Mouse (Mus musculus) testis, adult 2 months (tissue): ENCODE measurements around the gene Cox6b1. TPM values are rescaled to one million over a fixed set of nuclear protein-coding genes. Genes with fewer than 3 reads are reported as not detected.
A peak's percentile ranks its signal among the peaks of the same experiment; 100 is the strongest.

ENCODE experiments used
- H3K27ac ChIP-seq: fragments of 200-500 bp; 2 replicates; pipeline ENCODE4 v1.5.1; 2012; ENCODE audit warnings: low read depth, low read length; ENCODE audit not compliant: control insufficient read depth, insufficient read depth
- H3K27me3 ChIP-seq: fragments of 200-500 bp; 2 replicates; pipeline ENCODE4 v1.6.1; 2012; ENCODE audit warnings: mild to moderate bottlenecking, low read length, moderate library complexity; ENCODE audit not compliant: control insufficient read depth, insufficient read depth
- H3K36me3 ChIP-seq: fragments of 200-500 bp; 2 replicates; pipeline ENCODE4 v1.6.1; 2012; ENCODE audit warnings: mild to moderate bottlenecking, low read length; ENCODE audit not compliant: control insufficient read depth, insufficient read depth
- H3K4me1 ChIP-seq: fragments of 200-500 bp; 2 replicates; pipeline ENCODE4 v1.6.1; 2012; ENCODE audit warnings: low read length; ENCODE audit not compliant: control insufficient read depth, insufficient read depth
- H3K4me3 ChIP-seq: fragments of 200-500 bp; 2 replicates; pipeline ENCODE4 v1.5.1; 2012; ENCODE audit warnings: low read depth, mild to moderate bottlenecking, low read length, moderate library complexity, mixed read lengths; ENCODE audit not compliant: control insufficient read depth
- CTCF ChIP-seq: fragments of 200-500 bp; IDR thresholded peaks from 2 replicates; pipeline ENCODE4 v1.5.1; 2012; ENCODE audit warnings: low read depth, mild to moderate bottlenecking, inconsistent platforms, low read length, moderate library complexity; ENCODE audit not compliant: control insufficient read depth, insufficient read depth, insufficient replicate concordance
- POLR2A ChIP-seq: fragments of 200-500 bp; IDR thresholded peaks from 2 replicates; pipeline ENCODE4 v1.6.1; 2012; ENCODE audit warnings: low read depth, mild to moderate bottlenecking, inconsistent platforms, low read length, moderate library complexity; ENCODE audit not compliant: control insufficient read depth
- polyA plus RNA-seq: library from polyadenylated mRNA; depleted of rRNA; stranded (reverse); fragments of >200 nt; gene quantifications from 2 replicates; pipeline ENCODE4 v1.2.3, GENCODE M21; 2012

The Cox6b1 gene
- polyA plus RNA-seq, 1 experiment: 51.8 TPM

DNA sequence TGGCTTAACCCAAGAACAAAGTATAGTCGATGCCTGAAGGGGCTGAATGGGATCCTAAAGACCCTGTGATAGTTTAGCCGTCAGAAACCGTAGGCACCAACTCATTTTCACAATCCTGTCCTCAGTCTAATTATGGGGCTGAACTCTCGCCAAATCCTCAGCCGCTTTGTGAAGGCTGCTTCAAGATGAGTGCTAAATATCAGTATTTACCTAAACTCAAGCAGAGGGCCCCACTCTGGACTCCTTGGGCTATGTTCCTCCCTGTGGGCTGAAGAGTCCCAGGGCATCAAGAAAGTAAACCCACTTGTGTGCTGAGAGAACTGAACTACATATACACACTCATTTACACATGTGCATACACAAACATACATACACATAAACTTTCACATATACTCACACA is 29.1 kb downstream of the Cox6b1 start:
- Histone ChIP-seq H3K4me3 (peak overlapping the region; percentile 97), H3K27ac (no peak overlapping the region), H3K27me3 (no peaks in the 10 kb centered on the region), H3K4me1 (peaks cover 25% of the 10 kb centered on the region), H3K36me3 (peaks cover 2% of the 10 kb centered on the region)
- TF ChIP-seq POLR2A (no peak), CTCF (no peak)

DNA sequence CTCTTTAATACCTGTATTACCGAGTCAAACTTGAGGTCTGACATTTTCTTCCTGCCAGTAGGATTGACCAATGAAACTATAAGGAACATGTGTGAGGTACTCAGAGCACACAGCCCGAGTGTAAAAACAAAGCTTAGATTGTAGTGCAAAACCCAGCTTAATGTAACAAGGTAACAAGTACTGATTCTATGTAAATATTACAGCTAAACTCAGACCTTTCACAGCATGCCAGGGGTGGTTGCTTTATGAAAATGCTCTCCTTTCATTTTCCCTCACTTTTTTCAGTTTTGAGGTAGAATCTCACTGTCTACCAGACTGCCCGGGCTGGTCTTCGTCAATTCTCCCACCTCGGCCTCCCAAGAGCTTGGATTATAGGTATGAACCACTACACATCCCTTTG is 29.9 kb downstream of the Cox6b1 start:
- Histone ChIP-seq H3K4me1 (peaks cover 28% of the 10 kb centered on the region), H3K36me3 (peaks cover 2% of the 10 kb centered on the region), H3K4me3 (peak overlapping the region; percentile 52), H3K27me3 (no peaks in the 10 kb centered on the region), H3K27ac (no peak overlapping the region)
- TF ChIP-seq POLR2A (no peak), CTCF (no peak)

DNA sequence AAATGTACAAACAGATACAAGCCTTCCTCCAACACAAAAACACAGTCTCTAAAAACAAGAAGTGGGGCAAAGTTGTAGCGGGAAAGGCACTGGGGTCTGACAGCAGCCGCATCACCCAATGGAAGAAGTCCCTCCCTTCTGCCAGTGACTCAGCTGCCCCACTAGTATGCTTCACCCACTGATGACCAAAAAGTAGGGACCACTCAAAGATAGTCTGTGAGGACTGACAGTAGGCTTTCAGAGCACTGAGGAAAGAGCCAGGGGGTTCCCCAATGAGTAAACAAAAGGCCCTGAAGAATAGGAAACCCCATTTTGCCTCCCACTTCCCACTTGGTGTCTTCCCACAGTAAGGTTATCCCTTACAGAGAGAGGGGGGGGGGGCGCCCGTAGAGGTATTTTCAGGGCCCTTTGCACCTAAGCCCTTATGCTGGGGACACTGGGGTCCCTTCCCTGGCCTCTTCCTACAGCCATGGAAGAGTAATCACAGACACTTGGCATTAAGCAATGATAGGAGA is 31.4 kb downstream of the Cox6b1 start:
- Histone ChIP-seq H3K4me1 (peaks cover 27% of the 10 kb centered on the region), H3K4me3 (peak overlapping the region; percentile 62), H3K27ac (no peak overlapping the region), H3K27me3 (no peaks in the 10 kb centered on the region), H3K36me3 (peaks cover 2% of the 10 kb centered on the region)
- TF ChIP-seq CTCF (no peak), POLR2A (no peak)

DNA sequence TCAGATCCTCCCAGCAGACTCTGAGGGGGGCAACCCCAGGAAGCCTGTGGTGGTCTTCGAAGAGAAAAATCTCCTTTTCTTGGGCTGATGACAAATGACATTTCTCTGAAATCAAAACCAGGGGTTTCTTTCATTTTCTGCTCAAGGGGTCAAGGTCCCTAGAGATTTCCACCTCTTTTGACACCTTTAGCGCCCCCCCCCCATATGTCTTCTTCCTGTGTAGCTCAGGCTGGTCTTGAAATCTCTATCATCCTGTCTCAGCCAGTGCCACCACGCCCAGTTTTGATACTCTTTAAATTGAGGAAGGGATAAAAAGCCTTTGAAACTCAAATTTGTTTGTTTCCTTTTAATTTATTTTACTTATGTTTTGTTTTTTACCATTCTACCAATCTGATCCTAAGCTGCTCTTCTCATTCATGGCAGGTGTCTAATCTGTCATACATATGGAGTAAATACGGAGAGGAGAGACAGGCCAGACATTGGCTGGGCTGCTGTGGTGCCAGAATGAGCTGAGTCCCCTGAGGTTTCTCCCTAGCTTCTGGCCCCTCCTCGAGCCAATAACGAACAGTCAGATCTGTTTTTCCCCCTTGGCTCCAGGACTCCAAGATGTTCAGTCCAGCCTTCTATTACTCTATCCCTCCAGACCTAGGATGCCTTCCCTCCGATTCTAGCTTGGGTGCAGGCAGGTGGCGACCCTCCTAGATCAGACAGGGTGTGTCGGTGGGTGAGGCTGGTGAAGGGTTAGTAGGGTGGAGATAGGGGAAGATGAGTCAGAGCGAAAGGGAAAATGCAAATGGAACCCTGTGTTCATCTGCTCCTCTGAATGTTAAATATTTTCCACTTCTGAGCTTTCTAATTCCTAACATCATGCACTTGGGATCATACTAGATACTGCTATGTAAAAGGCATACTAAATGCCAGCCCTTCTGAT is 32.1 kb downstream of the Cox6b1 start:
- H3K4me3 ChIP-seq: peak overlapping the region; percentile 77
- H3K27me3 ChIP-seq: no peaks in the 10 kb centered on the region
- H3K27ac ChIP-seq: no peak overlapping the region
- peaks cover 2% of the 10 kb centered on the region for H3K36me3 ChIP-seq
- TF ChIP-seq CTCF (no peak), POLR2A (no peak)
- H3K4me1 ChIP-seq: peaks cover 25% of the 10 kb centered on the region

DNA sequence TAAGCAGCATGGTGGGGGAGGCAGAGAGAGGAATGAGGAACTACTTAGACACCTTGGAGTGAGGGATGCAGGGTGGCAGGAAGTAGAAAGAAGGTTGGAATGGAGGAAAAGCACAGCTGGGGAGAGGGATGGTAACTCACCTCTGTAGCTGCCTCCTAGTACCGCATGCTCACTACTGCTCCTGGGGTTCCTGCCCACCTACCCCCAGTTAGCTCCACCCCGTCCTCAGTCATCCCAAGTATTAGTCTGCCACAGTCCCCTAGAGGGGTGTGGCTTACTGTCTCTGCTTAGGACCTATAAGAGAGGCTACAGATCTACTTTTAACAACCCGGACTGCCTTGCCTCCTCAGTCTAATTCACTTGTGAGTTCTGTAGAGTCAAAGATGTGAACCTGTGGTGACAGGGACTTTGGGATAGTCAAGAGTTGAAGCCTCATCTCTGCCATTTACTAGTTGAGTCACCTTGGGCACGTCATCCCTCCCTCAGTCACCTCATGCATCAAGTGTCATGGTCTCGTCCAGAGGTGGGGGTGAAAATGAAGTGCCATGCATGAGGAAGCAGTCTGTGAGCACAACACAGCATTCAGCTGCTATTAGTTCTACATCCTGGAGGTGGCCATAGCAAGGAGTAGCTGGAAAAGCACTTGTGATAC is 33.1 kb downstream of the Cox6b1 start:
- no peaks in the 10 kb centered on the region for H3K27me3 ChIP-seq
- H3K27ac ChIP-seq: peak overlapping the region; percentile 19; the same call in 1 of the 2 replicates
- H3K36me3 ChIP-seq: no peaks in the 10 kb centered on the region; the same call in none of the 2 replicates
- peaks cover 27% of the 10 kb centered on the region for H3K4me1 ChIP-seq
- peak overlapping the region; percentile 77 for H3K4me3 ChIP-seq
- no peak for TF ChIP-seq POLR2A
- TF ChIP-seq CTCF: no peak

DNA sequence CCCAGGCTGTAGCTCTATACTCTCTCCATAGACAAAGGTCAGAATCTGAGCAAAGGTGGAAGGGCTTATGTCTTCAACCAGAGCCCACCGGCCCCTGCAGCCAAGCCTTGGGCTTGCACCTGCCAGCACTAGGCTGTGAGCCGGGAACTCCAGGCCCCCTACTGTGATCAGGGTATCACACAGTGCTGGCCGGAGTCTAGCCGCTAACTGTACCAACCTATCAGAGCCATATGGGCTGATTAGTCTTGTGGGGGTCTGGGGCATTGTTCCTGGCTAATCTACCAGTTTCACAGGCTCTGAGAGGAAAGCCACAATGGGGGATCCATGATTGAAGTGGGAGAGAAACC is 34.4 kb downstream of the Cox6b1 start:
- Histone ChIP-seq H3K4me1 (peaks cover 33% of the 10 kb centered on the region), H3K4me3 (peak overlapping the region; percentile 88), H3K27me3 (no peaks in the 10 kb centered on the region), H3K27ac (peak overlapping the region; percentile 10; the same call in 1 of the 2 replicates), H3K36me3 (no peaks in the 10 kb centered on the region; the same call in 1 of the 2 replicates)
- no peak for TF ChIP-seq CTCF
- no peak for TF ChIP-seq POLR2A
